Mouse (Mus musculus) CD4-positive, CD25-positive, alpha-beta regulatory T cell, adult 4 months (primary cell): ENCODE results near the gene Pkd1l3. TPM values are rescaled to one million over a fixed set of nuclear protein-coding genes. Genes with fewer than 3 reads are reported as not detected.
A peak's percentile ranks its signal among the peaks of the same experiment; 100 is the strongest.

Experiments used
- ATAC-seq: one replicate; pipeline ENCODE4 v1.8.0; 2017
- polyA plus RNA-seq, 2 experiments: library from polyadenylated mRNA; unstranded; fragments of 100-300 nt; shearing (Covaris generic); gene quantifications; one replicate each; pipeline ENCODE4 v1.2.1; 2017

The Pkd1l3 gene
- polyA plus RNA-seq, 2 experiments from 2014 or later, result 0.74 to 0.79 TPM

GRCm38 (mm10) chr8:109704565-109705319, 90.4 kb downstream of the Pkd1l3 start:
- ATAC-seq, result no peak

GRCm38 (mm10) chr8:109705320-109706075, 91.2 kb downstream of the Pkd1l3 start, which contains the start of gene Zfp821:
Zfp821 (plus strand) TSS chr8:109705546.
- ATAC-seq, result peak; percentile 79

- ATAC-seq, result no peak
Measured at GRCm38 (mm10) chr8:109706076-109706873, 92.0 kb downstream of the Pkd1l3 start.

- peak; percentile 57 for ATAC-seq
Measured at GRCm38 (mm10) chr8:109706874-109707237, 92.5 kb downstream of the Pkd1l3 start.

- peak; percentile 61 for ATAC-seq
Measured at GRCm38 (mm10) chr8:109707921-109708320, 93.6 kb downstream of the Pkd1l3 start.

- no peak for ATAC-seq
Measured at GRCm38 (mm10) chr8:109712521-109712920, 98.2 kb downstream of the Pkd1l3 start.

- ATAC-seq, result no peak
Measured at GRCm38 (mm10) chr8:109714961-109715360, 100.6 kb downstream of the Pkd1l3 start.

Other genes starting within 250 kb of the Pkd1l3 start
- not detected for gene Pmfbp1, start 120.5 kb upstream of the Pkd1l3 start, polyA plus RNA-seq
- 10 to 100 TPM; 11.7 to 26.7 TPM for gene Dhx38, start 48.7 kb upstream of the Pkd1l3 start, polyA plus RNA-seq
- 10 to 100 TPM; 23.6 to 32.9 TPM for gene Txnl4b, start 48.6 kb upstream of the Pkd1l3 start, polyA plus RNA-seq
- not detected for gene Hp, start 35.3 kb upstream of the Pkd1l3 start, polyA plus RNA-seq
- 10 to 100 TPM; 39.2 to 46.8 TPM for gene Dhodh, start 5.8 kb upstream of the Pkd1l3 start, polyA plus RNA-seq
- gene Ist1, start 78.7 kb downstream of the Pkd1l3 start, polyA plus RNA-seq, result 100 to 1,000 TPM; 139 to 163 TPM
- gene Zfp821, start 91.0 kb downstream of the Pkd1l3 start, polyA plus RNA-seq, result 1 to 10 TPM; 3.6 to 7.9 TPM
- 1 to 10 TPM; 2.3 to 3.8 TPM for gene Atxn1l, start 123.2 kb downstream of the Pkd1l3 start, polyA plus RNA-seq
- 10 to 100 TPM; 32.7 to 34.3 TPM for gene Ap1g1, start 164.0 kb downstream of the Pkd1l3 start, polyA plus RNA-seq